Mouse (Mus musculus) mouse embryonic stem cell (cell line): Measurements from ENCODE around the gene Yif1b.

Experiments used
- in situ Hi-C, 2 experiments: fragments of 300-500 bp; cut with MboI; formaldehyde crosslinking; loops; 1 replicate in 1 of 2; 3 replicates in 1 of 2; pipeline ENCODE4 v1.14.3; 2019 to 2020; ENCODE audit warnings: low sequenced_read_pairs in 2 of 2, low pct_unique_long_range_greater_than_20kb in 1 of 2, mixed read lengths in 1 of 2; ENCODE audit not compliant: unreplicated experiment in 1 of 2

The Yif1b gene

DNA sequence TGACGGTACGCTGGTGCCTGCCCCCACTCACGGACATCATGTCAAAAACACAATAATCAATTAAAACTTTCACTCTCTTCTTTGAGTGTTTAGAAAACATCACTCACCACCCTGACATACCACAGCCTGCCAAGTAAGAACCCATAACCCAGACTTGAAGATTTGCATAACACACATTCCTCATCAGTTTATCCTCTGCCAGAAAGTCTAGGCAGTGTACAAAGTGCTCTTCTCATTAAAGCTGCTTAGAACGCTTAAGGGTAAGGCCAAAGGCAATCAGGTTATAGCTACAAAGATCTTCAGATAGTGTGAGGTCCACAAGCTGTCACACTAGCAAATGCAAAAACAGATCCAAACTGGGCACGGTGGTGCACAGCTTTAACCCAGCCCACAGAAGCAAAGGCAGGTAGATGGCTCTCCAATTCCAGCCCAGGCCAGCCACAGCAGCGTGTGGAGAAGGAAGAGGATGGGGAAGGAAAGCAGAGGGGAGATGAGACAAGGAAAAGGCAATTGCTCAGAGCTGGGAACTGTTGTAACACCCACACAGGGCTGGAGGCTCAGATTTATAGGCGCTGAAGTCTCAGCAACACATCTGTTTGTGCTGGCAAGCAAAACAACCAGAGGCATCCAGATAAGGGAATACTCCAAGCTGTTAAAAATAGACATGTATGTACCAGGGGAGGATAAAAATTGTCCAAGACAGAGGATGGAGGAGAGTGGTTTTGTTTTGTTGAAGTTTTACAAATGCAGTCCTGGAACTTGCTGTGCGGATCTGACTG, 33.7 kb downstream of the Yif1b start:
- in situ Hi-C loops, result no loop called here

DNA sequence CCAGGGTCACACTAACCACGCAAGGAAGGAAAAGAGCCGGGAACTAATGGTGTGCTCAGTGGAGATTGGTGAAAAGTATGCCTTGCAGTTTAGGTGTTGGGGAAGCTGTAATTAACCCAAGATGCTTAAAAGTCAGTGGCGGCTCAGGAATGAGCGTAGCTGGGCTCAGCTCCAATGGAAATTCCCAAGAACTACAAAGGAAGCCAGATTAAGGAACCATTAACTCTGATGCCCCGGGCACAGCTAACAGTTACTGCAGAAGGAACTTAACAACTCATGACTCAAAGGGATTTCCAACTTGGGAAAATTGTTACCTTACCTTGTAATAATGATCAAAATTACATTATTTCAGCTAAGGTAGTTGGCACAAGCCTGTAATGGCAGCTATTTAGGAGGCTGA, 38.6 kb downstream of the Yif1b start:
- in situ Hi-C loops, result no loop called here

DNA sequence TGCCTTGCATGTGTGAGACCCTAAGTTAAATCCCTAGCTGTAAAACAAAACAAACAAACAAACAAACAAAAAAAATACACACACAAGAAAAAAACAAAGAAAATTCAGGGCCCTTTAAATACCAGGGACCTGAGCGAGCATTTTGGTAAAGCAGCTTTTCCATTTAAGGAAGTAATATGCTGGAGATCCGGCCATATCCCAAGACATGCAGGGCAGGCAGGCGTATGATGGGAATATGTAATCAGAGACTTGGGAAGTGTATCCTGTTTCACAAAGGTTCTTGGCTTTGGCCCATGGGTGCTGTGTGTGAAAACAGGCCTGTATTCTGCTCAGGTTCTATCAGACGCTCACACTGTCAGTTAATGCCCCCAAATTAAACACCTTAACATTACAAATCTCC, 39.4 kb downstream of the Yif1b start:
- in situ Hi-C loops, result no loop called here

DNA sequence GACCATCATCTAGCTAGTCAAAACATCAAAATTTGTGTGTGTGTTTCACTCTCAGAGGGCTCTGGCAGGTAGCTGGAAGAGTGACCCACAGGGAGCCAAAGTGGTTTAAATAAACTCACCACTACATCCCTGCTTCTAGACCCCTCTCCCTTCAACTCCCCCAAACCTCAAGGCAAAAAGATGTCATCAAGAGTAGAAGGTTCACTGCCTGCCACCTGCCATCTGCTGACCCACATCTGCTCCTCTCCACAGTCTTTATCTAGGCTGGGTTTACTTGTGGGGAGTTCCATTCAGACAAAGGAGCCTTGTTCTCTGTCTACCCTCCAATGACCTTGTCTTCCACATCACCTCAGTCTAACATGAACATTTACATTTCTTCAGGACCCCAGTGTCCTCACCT, 41.1 kb downstream of the Yif1b start:
- in situ Hi-C loops, result no loop called here

DNA sequence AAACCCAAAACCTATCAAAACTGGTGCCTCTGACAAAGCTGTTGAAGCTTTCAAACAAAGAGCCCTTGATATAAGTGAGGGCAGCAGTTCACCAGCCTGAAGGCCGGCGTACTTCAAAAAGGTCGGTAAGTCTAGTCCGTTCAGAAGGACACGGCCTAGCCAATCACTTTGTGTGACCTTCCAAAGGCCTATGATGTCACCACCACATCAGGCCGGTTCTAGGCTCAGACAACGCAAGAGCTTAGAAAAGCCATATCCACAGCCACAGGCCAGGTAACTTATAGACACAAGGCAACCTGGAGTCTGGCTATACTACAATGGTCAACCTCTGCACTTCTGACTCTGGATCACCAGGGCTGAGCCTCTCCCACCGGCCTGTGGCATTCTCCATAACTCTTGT, 41.8 kb downstream of the Yif1b start:
- in situ Hi-C loops, result no loop called here

DNA sequence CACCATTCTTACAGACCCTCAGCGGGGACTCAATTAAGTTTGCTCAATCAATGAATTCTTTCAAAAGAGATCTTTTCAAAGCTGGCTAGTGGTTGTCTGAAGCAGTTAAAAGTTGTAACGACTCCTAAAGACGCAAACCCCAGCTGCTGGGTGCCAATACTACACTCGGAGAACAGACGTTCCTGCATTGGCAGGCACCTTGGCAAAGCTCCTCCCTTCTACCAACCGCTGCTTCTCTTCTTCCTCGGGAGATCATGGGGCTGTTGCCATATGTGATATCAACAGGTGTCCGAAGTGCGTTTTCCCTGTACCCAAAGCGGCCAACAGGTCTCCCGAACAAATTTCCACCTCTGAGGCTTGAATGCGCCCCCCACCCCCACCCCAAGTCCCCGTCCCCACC, 42.7 kb downstream of the Yif1b start:
- in situ Hi-C loops, result no loop called here

DNA sequence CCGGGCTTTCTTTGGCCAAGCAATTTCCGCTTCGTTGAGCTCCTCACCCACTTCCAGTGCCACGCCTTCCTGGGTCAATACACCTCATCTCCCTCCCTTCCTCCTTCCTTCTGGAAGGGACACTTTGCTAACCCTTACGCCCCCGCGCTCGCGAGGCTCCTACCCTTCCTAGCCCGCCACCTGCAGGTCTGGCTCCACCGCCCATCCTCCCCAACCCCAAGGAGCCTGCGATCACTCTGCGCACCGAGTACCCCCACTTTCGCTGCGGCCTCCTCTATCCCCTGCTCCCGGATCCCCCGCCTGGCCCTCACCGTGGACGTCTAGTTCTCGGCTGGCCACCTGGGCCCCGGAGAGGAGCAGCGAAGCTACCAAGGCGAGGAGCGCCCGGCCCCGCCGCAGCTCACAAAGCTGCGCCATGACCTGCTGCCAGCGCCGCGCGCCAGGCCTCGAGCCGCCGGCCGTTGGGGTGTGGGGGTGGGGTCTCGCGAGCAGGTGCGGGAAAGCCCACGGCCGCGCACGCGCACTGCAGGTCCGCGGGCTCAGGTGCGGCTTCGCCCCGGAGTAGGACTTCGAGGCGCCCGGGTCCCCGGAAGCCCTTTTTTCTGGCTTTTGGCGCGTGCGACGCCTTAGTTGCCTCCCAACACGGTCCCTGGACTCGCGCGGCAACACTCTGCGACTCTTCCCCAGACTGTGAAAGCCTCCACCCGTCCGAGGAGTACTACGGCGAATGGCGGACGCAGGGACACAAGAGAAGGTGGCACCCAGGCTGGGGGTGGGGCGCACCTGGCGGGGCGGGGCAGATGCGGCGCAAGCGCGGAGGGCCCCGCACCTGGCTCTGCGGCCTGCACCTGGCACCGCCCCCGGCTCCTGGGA, 43.3 kb downstream of the Yif1b start, which contains the start of gene Spint2:
Gene Spint2 (minus strand): TSS at position 712 of the 873 bp plus-strand sequence.
- in situ Hi-C loops, result no loop called here

DNA sequence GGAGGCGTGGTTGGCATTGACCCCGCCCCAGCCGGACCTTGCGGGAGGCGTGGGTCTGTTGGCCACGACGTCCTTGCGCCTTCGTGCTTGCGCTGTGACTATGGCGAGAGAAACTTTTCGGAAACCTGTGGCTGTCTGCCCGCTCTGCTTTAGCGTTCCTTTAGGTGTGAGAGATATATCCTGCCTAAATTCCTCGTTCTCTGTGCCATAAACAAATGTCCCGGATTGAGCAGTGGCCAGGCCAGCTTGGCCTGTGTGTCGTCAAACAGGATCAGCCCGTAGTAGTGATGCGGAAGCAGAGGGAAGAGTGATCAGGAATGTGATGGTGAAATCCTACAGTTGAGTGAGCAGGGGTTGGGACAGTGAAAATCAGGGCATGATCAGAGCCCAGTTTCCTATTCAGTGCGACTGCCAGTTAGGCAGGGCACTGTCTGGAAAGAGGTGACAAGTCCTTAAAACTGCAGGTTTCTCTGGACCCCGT, 44.0 kb downstream of the Yif1b start:
- in situ Hi-C loops, result no loop called here

DNA sequence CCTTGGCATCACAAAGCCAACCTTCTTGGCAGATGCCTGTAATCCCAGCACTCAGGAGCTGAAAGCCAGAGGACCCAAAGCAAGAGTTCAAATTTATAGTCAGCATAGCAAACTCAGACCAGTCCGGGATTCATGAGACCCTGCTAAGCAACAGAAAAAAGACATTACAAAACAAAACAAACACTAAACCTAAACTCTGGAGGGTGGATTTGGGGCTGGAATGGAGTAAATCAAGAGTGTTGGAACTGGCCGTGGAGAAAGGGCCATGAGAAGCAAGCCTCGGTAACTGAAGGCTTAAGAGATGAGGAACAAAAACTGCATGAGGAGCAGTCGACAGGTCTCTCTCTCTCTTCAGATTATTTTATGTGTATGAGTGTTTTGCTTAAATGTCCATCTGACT, 45.7 kb downstream of the Yif1b start:
- in situ Hi-C loops, result no loop called here

DNA sequence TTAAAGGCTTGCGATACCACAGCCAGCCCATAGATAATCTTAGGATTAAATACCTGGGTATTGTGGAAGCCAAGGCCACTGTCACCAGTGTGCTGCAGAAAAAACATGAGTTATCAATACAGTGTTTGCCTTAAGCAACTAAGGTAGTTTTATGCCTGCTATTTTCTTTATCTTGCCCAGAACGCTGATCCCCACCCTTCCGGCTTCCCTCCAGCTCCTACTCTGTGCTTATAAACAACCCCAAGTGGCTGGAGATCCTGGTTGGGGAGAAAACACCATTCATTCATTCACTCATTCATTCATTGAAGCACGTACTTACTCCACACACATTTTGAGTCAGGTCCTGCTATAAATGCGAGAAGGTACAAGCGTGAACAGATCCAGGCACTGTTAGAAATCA, 46.4 kb downstream of the Yif1b start:
- in situ Hi-C loops, result no loop called here

DNA sequence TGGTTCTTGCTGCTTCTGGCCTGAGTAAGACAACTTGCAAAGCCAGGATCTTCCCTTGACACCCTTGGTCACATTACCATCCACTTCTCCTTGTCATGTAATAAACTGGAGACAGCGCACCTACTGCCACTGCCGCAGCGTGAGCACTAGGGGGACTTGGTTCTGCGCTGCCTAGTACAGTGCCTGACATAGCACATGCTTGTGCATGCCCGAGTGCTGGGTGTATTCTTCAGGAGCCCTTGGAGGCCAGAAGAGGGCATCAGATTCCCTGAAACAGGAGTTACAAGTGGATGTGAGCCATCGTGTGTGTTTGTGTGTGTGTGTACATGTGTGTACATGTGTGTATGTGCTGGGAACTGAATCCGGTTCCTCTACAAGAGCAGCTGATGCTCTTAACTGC, 49.4 kb downstream of the Yif1b start:
- in situ Hi-C loops, result no loop called here

DNA sequence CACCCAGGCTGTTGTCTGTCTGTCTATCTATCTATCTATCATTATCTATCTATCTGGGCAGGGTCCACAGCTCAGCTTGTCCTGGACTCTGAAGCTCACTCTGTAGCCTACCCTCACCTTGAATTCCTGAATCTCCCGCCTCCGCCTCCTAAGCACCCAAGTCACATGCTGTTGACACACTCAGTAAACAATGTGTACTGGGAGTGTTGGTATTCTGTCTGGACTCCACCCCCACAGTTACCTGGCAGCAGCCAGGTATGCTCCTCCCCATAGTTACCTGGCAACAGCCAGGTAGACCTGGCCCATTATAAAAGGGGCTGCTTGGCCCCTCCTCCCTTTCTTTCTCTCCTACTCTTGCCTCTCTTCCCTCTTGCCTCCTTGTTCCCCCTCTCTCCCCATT, 50.0 kb downstream of the Yif1b start:
- in situ Hi-C loops, result no loop called here

DNA sequence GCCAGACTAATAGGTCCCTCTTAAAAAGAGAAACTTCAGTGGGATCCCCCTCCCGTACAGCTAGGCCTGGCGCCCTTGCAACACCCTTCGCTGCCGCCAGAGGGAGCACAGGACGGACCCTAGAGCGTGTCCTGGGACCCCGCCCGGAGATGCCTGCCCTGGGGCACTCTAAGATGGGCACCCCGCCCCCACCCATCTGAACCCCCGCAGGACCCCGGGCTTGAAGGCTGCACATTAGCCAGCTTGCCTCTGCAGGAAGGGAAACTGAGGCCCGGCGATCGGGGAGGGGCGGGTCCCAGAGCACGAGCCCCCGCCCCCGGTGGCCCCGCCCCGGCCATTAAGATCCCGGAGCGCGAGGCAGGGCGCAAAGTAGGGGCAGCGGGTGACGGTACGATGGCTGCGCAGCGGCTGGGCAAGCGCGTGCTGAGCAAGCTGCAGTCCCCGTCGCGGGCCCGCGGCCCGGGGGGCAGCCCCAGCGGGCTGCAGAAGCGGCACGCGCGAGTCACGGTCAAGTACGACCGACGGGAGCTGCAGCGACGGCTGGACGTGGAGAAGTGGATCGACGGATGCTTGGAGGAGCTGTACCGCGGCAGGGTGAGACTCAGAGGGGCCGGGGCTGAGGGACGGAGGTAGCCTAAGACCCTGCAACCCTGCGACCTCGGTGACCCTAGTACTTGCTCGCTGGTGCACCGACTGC, 51.0 kb downstream of the Yif1b start, which contains the start of gene Ppp1r14a:
Gene Ppp1r14a (plus strand): TSS at position 367 of the 697 bp plus-strand sequence.
- in situ Hi-C loops, result no loop called here

DNA sequence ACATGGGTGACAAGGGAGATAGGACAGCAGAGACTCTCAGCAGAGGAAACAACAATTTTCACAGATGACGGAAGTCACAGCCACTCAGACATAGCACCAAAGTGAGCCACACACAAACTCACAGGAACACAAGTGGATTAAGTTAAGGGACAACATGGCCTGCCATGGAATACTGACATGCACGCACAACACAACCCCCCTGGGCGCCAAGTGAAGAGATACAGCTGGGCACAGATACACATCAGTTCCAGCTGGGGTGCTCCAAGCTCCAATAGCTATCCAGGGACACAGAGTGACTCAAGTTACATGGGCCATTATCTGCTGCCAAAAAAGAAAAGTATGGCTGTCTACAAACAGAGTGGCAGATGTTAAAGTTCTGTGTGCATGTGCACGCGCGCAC, 51.7 kb downstream of the Yif1b start:
- in situ Hi-C loops, result loop anchor here in 1 of 2 experiments (10.0 kb wide), 1 partner anchor 235 kb away; no protein-coding TSS in a partner anchor

DNA sequence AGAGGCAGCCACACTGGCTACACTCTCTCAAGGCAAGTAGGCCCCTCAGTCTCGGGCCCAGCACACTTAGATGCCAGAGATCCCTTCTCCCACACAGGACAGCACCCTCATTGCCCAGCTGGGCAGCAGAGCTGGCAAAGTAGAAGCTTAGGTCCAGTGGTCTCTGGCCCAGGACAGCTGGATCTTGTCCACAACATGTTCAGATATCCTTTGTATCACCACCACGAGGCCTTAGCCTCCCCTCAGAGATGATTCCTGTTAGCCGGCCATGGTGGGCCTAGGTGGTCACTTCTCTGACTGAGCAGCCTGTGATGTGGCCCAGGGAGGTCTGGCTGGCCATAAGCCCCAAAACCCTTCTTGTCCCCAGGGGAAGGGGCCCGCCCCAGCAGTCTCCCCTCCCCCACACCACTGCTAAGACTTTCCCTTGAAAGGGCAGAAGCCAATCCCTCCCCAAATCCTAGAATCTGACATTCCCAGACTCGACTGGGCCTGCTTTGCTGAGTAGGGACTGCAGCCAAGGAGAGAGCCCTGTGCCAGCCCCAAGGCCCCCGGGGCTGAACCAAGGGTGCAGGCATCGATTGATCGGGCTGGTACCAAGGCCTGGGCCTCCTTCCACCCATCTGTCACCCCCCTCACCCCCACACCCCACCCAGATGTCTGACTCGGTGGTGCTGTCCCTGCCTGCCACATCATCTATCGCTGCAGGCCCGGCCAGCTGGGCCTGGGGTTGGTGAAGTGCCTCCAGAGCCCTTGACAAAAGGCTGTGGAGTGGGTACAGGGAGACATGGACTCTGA, 52.8 kb downstream of the Yif1b start:
- in situ Hi-C loops, result loop anchor here in 1 of 2 experiments (10.0 kb wide), 1 partner anchor 236 kb away; no protein-coding TSS in a partner anchor

DNA sequence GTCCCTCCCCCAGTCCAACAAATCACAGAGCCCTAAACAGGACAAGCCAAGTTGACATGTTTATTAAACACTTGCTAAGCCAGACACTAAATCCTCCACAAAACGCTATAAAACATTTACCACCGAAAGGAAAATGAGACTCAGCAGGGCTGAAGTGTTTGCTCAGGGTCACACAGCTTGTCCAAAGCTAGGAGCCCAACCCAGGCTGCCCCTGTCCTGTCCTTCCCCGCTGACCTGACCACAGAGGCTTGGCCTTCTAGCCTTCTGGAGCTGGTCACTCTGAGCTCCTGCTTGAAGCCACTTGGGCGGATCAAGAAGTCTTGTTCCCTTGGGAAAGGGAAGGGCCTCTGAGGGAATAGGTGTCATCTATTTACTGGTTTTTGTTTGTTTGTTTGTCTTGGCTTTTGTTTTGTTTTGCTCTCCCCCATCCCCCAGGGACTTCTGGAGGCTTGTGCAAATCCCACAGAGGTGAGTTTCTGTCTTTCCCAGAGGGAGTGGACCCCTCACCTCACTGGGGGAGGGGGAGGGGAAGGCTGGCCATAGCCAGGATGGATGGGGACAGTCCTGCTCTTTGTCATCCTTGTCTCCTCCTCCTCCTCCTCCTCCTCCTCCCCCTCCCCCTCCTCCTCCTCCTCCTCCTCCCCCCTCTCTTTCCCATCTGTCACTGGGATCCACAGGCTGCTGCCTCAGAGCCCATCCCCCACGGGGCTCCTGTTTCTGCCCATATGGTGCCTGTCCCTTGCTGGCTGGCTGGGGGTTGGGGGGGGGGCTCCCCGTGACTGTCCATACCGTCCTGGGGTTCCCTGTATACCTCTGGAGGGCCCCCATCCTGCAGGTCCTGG, 53.7 kb downstream of the Yif1b start:
- in situ Hi-C loops, result loop anchor here in 1 of 2 experiments (10.0 kb wide), 1 partner anchor 237 kb away; no protein-coding TSS in a partner anchor

DNA sequence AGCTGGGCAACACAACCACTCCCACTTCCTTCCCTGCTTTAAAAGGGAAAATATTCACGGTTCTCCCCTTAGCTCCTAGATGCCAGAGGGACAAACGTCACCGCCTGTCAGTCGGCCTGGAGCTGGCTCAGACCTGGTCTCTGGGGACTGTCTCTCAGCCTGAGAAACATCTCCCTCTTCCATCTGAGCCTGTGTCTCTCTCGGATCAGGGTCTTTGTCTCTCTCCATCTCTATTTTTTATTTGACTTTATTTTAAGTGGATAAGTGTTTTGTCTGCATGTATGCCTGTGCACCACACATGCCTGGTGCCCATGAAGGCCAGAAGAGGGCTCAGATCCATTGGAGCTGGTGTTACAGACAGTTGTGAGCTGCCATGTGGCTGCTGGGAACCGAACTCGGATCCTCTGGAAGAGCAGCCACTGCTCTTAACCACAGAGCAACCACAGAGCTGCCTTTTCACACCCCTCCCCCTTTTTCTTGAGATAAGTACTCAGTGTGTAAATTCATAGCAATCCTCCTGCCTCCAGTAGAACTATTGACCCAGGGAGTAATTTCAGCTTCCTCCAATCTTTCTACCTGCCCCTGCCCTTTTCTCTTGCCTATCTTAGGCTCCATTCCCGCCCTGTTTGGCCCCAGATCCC, 54.4 kb downstream of the Yif1b start:
- in situ Hi-C loops, result loop anchor here in 1 of 2 experiments (10.0 kb wide), 1 partner anchor 238 kb away; no protein-coding TSS in a partner anchor
